Mouse (Mus musculus) right cerebral cortex, postnatal 25 days (tissue): Measurements from ENCODE around the gene Zbtb20.

Experiments used
- DNase-seq: peaks from one replicate; pipeline ENCODE4 v3.0.0; 2022

The Zbtb20 gene

GRCm38 (mm10) chr16:43624876-43625275 is 749.2 kb downstream of the Zbtb20 start:
- DNase-seq: no peak

- no peak for DNase-seq
Measured at GRCm38 (mm10) chr16:43625289-43625688, 749.6 kb downstream of the Zbtb20 start.

- peak; percentile 59 for DNase-seq
Measured at GRCm38 (mm10) chr16:43625956-43626355, 750.3 kb downstream of the Zbtb20 start.

GRCm38 (mm10) chr16:43628662-43629061 is 753.0 kb downstream of the Zbtb20 start:
- DNase-seq: no peak

- no peak for DNase-seq
Measured at GRCm38 (mm10) chr16:43631758-43632157, 756.1 kb downstream of the Zbtb20 start.

GRCm38 (mm10) chr16:43634037-43634436 is 758.4 kb downstream of the Zbtb20 start:
- no peak for DNase-seq

GRCm38 (mm10) chr16:43637241-43637640 is 761.6 kb downstream of the Zbtb20 start:
- DNase-seq: no peak

- DNase-seq: no peak
Measured at GRCm38 (mm10) chr16:43638406-43639049, 762.8 kb downstream of the Zbtb20 start.

GRCm38 (mm10) chr16:43641230-43641629 is 765.5 kb downstream of the Zbtb20 start:
- DNase-seq: no peak

GRCm38 (mm10) chr16:43645879-43646278 is 770.2 kb downstream of the Zbtb20 start:
- no peak for DNase-seq

GRCm38 (mm10) chr16:43646943-43647342 is 771.3 kb downstream of the Zbtb20 start:
- DNase-seq: no peak

GRCm38 (mm10) chr16:43647641-43648040 is 772.0 kb downstream of the Zbtb20 start:
- no peak for DNase-seq

- no peak for DNase-seq
Measured at GRCm38 (mm10) chr16:43650355-43651080, 774.8 kb downstream of the Zbtb20 start.

- DNase-seq: no peak
Measured at GRCm38 (mm10) chr16:43653288-43653687, 777.6 kb downstream of the Zbtb20 start.

GRCm38 (mm10) chr16:43654269-43654668 is 778.6 kb downstream of the Zbtb20 start:
- DNase-seq: no peak

GRCm38 (mm10) chr16:43655183-43655787 is 779.6 kb downstream of the Zbtb20 start:
- no peak for DNase-seq

GRCm38 (mm10) chr16:43661576-43661975 is 785.9 kb downstream of the Zbtb20 start:
- DNase-seq: no peak

GRCm38 (mm10) chr16:43662124-43663004 is 786.7 kb downstream of the Zbtb20 start:
- no peak for DNase-seq

GRCm38 (mm10) chr16:43663978-43664579 is 788.4 kb downstream of the Zbtb20 start, which contains the start of gene Tigit:
Gene Tigit (minus strand): TSS chr16:43664146.
- no peak for DNase-seq

- no peak for DNase-seq
Measured at GRCm38 (mm10) chr16:43664861-43665260, 789.2 kb downstream of the Zbtb20 start.

GRCm38 (mm10) chr16:43668294-43668693 is 792.6 kb downstream of the Zbtb20 start:
- DNase-seq: no peak

- no peak for DNase-seq
Measured at GRCm38 (mm10) chr16:43671972-43672371, 796.3 kb downstream of the Zbtb20 start.

GRCm38 (mm10) chr16:43672697-43673096 is 797.0 kb downstream of the Zbtb20 start:
- DNase-seq: no peak
